Mouse (Mus musculus) monocyte, adult 5-6 weeks (primary cell): ENCODE data around the gene Tmem248. TPM values are rescaled to one million over a fixed set of nuclear protein-coding genes. Genes with fewer than 3 reads are reported as not detected.
"Not testable (repeated sequence)": the region's sequence is repeated elsewhere in the genome, so short reads cannot be mapped to it uniquely, and the experiment has no call there.

ENCODE experiments used
- ATAC-seq: fragments of 153-309, 156-312 bp; replicated peaks from 2 replicates; pipeline ENCODE4 v1.8.0; 2017; ENCODE audit warnings: mild to moderate bottlenecking; ENCODE audit not compliant: low TSS enrichment, insufficient number of reproducible peaks, severe bottlenecking, poor library complexity, low FRiP score
- total RNA-seq: library from RNA; stranded (forward); fragments of 200-1000, 200-491, 200-594 nt; gene quantifications from 3 replicates; pipeline ENCODE4 v1.2.3, GENCODE M21; 2017

Gene Tmem248
- total RNA-seq, 1 experiment from 2014 or later = 37.6 TPM

DNA sequence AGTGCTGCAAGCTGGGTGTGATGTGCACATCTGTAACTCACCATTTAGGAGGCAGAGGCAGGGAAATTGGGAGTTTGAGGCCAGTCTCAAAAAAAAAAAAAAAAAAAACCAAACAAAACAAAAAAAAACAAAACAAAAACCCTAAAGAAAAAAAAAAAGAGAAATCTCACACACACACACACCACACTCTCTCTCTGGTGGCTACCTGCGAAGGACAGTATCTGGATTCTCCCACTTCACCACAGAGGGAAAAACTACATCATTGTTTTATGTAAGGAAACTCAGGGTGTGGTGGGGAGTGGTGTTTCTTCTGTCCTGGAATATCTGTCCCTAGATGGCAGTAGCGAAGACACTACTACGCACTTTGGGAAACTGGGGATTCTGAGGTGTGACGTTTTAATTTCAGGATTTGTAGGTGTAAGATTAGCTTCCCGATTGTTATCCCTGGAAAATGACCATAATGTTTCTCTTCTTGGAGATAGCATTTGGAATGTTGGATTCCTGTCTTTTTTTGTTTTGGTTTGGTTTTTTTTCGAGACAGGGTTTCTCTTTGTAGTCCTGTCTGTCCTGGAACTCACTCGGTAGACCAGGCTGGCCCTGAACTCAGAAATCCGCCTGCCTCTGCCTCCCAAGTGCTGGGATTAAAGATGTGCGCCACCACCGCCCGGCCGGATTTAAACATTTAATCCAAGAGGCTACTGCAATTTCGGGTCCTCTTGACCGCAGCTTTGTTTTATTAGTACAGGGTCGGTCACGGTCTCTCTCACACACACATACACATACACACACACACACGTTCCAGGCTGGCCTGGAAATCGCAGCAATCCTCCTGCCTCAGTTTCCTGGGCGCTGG lies 37.5 kb downstream of the Tmem248 start:
- no peak; the same call in 1 of the 2 replicates for ATAC-seq

DNA sequence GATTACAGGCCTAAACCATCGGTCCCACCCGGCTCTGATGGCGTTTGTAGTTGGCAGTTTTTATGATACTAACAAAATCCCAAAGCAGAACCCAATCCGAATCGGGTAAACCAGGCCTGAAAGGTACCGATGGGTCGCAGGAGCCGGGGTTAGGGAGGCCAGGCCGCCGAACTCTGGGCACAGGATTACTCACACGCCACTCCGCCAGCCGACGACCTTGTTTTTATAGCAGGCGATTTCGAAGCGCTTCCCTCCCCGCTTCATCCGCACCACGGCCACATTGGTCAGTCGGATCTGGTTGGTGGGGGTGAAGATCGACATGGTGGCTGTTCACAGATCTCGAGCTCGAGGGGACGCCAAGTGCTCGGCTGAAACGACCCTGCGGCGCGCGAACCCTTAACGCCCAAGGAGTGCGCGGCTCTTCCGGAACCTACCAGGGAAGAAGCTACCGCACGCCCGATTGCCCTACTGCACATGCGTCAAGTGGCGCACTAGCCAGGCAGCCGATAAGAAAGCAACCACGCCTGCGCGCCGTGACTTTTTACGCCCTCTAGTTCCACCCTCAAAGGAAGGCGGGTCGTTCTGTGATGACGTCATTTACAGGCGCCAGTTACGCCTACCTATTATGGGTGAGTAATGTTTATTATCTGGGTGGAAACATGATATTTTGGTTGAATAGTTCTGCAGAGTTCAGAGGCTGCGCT lies 38.3 kb downstream of the Tmem248 start, which contains the start of the genes Sbds and Tyw1:
Gene Sbds (minus strand): TSS at position 514 of the 704 bp plus-strand sequence.
Gene Tyw1 (plus strand): TSS at position 603 of the 704 bp plus-strand sequence.
- ATAC-seq = peak; percentile 87

DNA sequence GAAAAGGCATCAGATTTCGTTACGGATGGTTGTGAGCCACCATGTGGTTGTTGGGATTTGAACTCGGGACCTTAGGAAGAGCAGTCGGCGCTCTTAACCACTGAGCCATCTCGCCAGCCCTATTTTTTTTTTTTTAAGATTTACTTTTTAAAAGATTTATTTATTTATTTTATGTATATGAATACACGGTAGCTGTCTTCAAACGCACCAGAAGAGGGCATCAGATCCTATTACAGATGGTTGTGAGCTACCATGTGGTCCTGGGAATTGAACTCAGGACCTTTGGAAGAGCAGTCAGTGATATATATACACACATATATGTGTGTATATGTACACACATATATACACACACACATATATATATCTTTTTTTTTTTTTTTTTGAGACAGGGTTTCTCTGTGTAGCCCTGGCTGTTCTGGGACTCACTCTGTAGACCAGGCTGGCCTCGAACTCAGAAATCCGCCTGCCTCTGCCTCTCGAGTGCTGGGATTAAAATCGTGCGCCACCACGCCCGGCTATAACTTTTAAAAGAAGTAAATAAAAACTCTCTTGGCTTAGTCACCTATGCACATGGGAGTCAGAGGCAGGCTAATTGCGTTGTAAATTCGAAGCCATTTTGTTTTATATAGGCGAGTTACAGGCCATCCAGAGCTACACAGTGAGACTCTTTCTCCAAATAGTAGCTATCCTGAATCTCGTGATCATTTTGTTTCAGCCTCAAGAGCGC lies 39.1 kb downstream of the Tmem248 start:
- not testable (repeated sequence) for ATAC-seq

DNA sequence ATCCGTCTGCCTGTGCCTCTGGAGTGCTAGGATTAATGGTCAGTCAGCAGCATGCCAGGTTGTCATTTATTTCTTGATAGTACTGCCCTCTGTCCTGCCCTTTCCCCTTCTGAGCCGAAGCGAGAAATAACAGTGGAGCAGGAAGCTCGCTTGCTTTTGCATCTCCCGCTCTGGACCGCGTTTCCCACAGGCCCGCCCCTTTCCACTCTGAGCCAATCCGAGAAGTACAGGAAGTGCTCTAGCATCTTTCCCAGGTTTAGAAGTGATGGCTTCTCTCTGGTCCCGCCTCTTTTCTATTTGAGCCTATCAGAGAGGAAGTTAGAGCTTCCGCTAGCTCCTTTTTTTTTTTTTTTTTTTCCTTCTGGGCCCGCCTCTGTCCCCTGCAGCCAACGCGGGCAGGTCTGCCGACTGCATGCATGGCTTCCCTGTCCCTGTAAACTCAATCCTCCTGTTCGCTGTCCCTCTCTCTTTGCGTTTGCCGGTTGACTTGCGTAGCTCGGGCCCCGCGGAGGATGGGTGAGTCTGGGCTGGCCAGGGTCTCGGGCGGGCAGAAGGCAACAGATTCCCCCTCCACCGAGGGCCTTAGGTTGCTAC lies 39.9 kb downstream of the Tmem248 start:
- peak; percentile 88 for ATAC-seq

DNA sequence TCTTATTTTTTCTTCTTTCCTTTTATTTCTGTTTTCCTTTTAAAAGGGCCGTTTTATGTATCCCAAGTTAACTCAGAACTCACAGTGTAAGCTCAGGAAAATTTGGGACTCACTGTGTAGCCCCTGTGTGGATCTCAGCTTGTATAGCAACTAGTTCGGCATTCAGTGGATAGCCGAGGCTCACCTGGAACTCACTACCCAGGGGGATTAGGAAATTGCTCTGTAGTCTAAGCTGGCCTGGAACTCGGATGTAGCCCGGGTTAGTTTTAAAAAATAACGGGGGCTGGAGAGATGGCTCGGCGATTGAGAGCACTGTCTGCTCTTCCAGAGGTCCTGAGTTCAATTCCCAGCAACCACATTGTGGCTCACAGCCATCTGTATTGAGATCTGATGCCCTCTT lies 40.4 kb downstream of the Tmem248 start:
- ATAC-seq = no peak

DNA sequence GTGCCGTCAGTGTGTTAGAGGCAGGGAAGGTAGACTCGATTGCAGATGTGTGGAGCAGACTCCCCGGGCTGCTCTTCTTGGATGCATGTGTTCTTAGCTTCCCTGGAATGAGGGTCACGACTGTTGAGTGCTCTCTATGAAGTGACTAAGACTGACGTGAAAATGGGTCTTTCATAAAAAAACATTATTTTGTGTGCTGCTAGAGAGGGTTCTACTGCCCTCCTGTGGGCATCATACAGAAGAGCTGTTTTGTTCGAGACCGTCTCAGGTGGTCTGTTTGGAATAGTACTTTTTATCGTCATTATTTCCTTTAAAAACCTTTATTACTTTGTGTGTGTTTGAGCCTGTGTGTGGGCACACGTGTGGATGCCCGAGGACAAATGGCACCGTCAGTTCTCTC lies 46.6 kb downstream of the Tmem248 start:
- no peak for ATAC-seq

DNA sequence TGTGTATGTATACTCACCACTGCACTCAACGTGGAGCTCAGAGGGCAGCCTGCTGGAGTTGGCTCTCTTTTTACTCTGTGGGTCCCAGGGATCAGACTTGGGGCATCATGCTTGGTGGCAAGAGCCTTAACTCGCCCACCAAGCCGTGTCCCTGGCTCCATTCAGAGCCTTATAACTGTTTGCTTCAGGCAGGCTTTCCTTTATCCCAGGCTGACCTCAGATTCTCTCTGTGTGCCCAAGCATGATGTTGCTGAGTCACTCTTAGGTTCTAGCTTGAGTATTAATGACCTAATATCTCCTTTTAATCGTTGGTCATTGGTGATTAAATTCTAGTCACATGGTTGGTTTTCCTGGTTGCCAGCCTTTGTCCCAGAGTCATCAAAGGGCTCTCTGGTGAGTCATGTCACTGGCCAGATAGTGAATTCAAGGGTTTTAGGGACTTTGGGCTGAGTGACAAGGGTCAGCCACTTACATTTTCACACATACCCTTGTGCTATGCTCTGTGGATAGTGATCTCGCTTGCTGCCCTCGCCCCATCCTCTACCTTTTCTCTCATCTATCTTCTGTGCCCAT lies 47.6 kb downstream of the Tmem248 start:
- ATAC-seq = no peak

DNA sequence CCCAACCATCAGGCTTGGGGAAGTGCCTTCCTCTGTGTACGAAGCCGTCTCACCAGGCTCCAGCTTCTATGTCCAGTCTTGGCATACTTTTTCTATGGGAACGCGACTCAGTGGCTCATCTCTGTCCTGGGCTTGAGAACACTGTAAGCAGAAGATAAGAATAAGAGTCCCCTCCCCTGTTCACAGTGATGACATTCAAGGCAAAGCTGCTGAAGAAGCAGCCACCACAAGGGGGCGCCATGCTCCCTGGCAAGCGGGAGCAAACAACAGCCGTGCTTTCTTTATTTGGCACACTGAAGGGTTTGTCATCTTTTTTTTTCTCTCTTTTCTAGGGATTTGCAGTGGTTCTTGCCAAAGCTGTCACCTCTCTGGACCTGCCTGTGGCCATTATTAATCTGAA lies 49.8 kb downstream of the Tmem248 start:
- ATAC-seq = no peak

DNA sequence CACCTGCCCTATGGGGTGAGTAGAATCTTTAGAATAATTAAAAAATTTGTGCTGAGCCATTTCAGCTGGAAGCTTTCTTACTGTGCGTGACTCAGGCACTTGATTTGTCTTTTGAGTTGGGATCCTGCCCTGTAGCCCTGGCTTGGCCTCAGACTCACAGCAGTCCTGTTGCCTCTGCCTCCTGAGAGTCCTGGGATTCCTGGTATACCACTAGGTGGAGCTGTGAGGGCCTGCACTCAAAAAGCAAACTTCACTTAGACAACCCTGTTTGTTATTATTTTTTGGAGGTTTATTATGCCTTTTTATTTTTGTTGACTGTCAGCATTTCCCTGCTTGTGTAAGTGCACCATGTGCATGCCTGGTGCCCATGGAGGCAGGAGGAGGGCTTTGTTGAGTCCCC lies 50.4 kb downstream of the Tmem248 start:
- ATAC-seq = no peak

DNA sequence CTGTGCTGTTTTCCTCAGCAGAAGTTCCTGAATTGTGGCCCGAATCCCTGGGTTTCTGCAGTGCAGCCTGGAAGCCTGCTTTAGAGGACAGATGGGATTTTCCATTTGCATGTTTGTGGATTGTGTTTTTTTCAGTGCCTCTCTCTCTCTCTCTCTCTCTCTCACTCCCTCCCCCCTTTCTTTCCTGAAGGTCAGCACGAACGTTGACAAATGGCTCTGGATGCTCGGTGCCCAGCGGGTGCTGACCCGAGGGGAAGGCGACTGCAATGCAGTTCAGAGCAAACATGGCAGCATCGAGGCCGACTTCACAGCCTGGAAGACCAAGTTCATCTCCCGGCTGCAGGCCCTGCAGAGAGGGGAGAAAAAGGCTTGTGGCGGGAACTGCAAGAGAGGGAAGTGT lies 52.1 kb downstream of the Tmem248 start:
- no peak for ATAC-seq

DNA sequence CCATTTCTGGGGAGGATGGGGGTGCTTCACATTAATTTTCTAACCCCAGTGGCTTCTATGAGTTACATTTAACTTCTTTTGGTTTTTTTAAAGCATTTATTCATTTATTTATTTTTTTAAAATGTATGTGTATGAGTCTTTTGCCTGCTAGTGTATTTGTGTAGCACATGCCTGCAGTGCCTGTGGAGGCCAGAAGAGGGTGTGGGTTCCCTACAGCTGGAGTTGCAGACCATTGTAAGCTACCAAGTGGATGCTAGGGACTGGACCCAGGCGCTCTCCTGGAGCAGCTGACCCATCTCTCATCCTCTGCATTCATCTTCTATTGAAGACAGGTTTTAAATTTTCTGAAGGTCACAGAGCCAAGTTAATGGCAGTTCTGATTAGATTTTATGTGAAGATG lies 55.5 kb downstream of the Tmem248 start:
- ATAC-seq = no peak

DNA sequence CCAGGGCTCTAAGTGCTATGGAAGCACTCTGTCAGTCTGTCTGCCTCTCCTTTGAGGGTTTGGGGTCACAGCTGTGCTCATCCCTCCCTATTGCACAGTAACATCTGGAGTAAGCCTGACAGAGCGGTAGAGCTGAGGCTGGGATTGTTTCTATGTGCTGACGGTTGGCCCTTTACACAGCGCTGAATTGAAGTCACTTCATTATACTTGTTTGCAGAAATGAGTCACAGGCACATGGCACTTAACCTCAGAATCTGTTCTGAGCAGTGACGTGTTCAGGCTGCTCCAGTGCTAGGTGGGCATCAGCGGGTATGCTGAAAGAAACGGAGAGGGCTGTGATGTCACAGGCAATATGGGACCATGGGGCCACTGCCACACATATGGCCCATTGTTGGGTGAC lies 56.2 kb downstream of the Tmem248 start:
- ATAC-seq = no peak

DNA sequence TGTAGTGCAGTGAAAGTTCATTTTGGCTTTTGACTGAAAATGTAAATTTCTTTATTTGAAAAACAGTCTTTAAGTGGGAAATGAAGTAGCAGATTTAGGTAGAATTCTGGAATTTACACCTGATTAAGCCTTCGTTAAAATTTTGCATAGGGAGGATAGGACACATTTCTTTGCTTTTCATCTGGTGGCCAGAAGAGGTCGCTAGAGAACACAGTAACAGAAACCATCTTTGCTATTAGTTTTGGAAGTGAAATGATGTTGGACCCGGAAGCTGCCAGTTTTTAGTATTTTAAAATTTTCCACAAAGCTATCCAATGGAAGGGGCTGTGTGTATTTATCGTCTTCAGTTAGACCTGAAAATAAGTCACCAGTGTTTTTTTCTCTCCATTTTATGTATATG lies 58.6 kb downstream of the Tmem248 start:
- ATAC-seq = no peak

DNA sequence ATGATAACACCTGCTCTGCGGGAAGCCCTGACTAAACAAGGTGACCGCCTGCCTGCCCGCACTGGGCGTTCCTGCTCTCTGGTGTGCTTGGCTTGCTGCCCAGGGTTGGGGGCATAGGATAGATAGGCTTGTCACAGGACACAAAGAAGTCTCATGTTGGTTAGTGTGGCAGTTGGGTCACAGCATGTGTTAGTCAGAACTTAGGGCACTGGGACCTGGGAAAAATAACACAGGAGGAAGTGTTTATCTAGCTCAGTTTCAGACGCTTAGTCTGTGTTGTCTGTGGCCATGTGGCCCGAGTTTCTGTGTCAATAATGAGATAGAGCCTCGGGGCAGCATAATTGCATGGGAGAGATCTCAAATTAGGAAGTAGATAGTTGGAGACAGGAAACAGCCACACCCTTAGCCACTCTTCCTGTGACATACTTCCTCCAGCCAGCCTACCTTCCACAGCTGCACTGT lies 61.2 kb downstream of the Tmem248 start:
- peak; percentile 68 for ATAC-seq

DNA sequence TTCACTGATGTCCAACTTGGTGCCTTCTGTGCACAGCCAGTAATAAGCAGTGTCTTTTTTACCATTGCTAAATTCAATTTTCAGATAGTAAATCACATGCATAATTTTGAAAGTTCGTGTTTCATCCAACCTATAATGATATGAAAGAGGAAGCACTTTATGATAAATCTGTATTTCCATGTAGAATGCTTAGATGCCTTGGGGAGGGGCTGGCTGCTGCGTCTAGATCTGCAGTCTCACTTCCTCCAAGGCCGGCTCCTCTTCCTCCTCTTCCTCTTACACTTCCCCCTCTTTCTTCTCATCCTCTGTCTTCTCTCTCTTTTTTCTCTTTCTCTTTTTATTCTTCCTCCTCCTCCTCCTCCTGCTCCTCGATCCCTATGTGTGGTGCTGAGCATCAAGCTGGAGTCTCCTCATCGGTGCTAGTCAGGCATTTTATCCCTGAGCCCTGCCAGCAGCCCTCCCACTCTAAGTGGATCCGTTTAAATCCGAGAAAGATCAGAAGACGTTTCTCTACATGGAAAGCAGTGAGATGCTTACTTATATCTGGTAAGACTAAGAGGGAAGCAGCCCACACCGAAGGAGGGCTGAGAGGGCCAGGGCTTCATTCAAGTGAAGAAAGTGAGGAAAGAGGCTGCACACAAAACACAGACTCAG lies 66.3 kb downstream of the Tmem248 start:
- ATAC-seq = peak; percentile 61

DNA sequence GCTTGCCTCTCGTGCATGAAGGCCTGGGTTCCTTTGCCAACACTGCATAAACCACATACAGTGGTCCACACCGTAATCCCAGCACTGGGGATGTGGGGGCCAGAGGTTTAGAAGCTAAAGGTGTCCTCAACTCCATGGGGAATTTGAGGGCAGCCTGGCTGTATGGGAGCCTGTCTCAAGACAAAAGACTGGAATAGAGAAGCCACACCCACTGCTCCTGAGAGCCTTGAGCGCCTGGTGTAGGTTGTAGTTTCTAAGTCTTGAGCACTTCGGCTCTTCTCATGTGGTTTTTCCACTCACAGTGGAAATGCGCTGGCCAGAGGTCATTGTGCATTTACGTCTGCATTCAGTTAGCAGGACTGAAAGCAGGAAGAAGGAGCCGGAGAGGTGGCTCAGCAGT lies 71.2 kb downstream of the Tmem248 start:
- ATAC-seq = no peak

DNA sequence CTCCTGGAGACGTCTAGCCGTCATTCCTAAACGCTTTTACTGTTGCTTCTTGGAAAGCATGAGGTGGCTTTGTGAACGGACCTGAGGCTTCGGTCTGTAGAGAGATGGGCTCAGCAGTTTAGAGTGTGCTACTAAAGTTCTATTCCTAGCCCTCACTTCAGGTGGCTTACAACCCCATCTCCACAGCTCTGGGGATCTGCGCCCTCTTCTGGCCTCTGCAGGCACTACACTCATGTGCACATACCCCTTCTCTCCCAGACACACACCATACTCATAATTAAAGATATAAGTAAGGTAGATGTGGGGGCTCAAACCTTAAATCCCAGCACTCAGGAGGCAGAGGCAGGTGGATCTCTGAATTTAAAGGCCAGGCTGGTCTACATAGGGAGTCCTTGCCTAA lies 73.4 kb downstream of the Tmem248 start:
- ATAC-seq = no peak

DNA sequence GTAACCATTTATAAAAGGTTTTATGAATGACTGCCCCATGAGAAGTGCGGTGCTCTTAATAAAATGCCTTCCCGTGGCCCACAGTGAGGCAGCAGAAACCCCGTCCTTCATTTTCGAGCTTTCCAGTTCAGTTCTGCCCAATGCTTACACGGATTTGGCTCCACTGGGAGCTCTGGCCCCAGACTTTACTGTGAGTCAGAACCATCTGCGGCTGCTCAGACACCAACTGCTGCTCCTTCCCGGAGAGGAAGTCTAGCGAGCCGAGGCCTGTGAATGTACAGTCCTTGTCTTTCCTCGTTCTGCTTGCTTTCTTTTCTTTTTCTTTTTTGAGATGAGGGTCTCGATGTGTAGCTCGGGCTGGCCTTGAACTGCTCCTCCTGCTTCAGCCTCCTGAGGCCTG lies 73.9 kb downstream of the Tmem248 start:
- ATAC-seq = no peak
